Mouse (Mus musculus): ENCODE data around the gene Sympk. TPM values are rescaled to one million over a fixed set of nuclear protein-coding genes. Genes with fewer than 3 reads are reported as not detected.
A peak's percentile ranks its signal among the peaks of the same experiment; 100 is the strongest.

Sympk gene
- polyA plus RNA-seq, 1 experiment from 2014 or later: 34.6 TPM

DNA sequence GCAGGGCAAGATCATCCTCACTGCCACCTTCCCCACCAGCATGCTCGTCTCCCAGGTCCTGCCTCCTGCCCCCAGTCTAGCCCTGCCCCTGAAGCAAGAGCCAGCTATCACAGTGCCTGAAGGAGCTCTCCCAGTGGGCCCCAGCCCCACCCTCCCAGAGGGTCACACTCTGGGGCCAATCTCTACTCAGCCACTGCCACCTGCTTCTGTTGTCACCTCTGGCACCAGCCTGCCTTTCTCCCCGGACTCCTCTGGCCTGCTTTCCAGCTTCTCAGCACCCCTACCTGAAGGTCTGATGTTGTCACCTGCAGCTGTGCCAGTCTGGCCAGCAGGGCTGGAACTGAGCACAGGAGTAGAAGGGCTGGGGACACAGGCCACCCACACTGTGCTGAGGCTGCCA is 73.0 kb downstream of the Sympk start:
- Histone ChIP-seq H3K27ac (no peak overlapping the region; the same call in 1 of the 2 replicates), H3K36me3 (peaks cover 10% of the 10 kb centered on the region; the same call in 1 of the 2 replicates), H3K4me2 (peak overlapping the region; percentile 92; the same call in 1 of the 2 replicates), H3K9ac (0 out of 2 replicates have a peak overlapping the region, but pooled peaks have one; percentile 7), H3K4me3 (no peak overlapping the region), H3K9me3 (no peaks in the 10 kb centered on the region), H3K27me3 (no peaks in the 10 kb centered on the region), H3K4me1 (peaks cover 40% of the 10 kb centered on the region)
- no peak for ATAC-seq (ENCODE audit: borderline replicate concordance, extremely low read depth, low FRiP score, low TSS enrichment)
- 56% methylated on average over 2 of the region's 2 CpGs for WGBS

DNA sequence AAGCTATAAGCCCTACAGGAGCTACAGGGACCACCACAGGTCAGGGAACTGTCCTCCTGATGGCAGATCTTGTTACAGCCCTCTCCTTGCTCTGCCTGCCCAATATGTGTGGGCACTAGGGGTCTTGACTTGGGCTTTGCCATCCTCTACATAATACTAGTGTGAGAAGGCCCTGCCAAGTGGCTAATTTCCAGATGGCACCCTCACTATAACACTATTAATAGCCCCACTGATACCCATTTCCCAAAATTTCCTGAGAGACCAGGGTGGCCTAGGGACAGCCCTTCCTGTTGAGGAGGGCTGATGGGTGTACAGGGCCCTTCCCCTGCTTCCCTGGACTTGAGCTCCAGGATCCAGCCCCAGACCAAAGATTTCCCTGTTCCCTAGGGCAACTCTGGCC is 73.7 kb downstream of the Sympk start:
- 0 out of 2 replicates have a peak overlapping the region, but pooled peaks have one; percentile 7 for H3K9ac ChIP-seq
- no peak overlapping the region for H3K4me3 ChIP-seq
- H3K27me3 ChIP-seq: no peaks in the 10 kb centered on the region
- no peaks in the 10 kb centered on the region for H3K9me3 ChIP-seq
- H3K36me3 ChIP-seq: peaks cover 10% of the 10 kb centered on the region
- H3K4me1 ChIP-seq: peaks cover 33% of the 10 kb centered on the region
- ATAC-seq (ENCODE audit: borderline replicate concordance, extremely low read depth, low FRiP score, low TSS enrichment): no peak
- H3K4me2 ChIP-seq: no peak overlapping the region
- H3K27ac ChIP-seq: no peak overlapping the region; the same call in 1 of the 2 replicates

DNA sequence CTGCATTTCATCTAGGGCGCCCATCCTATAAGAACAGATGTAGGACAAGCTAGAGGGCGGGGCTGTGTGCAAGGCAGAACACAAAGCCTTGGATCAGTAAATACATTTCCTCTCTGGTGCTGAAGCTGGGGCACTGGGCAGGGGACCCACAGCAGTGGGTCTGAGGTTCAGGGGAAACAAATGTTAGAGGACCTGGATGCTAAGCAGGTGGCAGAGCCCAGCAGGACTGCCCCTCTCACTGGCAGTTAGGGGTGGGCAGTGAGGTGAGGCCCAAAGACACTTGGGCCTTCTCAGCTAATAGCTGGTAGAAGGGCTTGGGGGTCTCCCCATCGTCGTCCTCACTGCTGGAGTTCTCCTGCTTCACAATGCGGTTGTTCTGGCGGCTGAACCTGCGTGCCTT is 74.6 kb downstream of the Sympk start:
- H3K4me2 ChIP-seq: no peak overlapping the region
- H3K9ac ChIP-seq: no peak overlapping the region
- no peaks in the 10 kb centered on the region for H3K9me3 ChIP-seq
- ATAC-seq (ENCODE audit: borderline replicate concordance, extremely low read depth, low FRiP score, low TSS enrichment): no peak
- peaks cover 10% of the 10 kb centered on the region for H3K36me3 ChIP-seq
- peaks cover 25% of the 10 kb centered on the region for H3K4me1 ChIP-seq
- H3K4me3 ChIP-seq: no peak overlapping the region
- no peak overlapping the region for H3K27ac ChIP-seq
- no peaks in the 10 kb centered on the region for H3K27me3 ChIP-seq
- WGBS: 64% methylated on average over 7 of the region's 7 CpGs

DNA sequence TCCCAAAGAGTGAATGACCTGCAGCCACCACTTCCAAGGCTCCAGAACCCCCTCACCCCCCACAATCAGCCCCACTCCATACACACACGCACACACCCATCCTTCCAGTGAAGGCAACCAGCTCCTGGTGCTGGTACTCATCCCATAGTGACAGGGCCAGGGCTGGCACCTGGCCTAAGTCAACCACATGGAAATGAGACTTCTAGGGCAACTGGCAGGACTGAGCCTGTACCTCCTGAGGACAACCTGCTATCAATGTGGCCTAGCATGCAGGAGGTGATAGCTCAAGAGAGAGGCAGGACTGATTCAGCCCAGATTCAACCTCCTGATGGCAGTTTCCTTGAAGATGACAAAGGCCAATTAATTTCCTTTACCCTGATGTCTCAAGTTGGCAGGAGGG is 76.1 kb downstream of the Sympk start:
- Histone ChIP-seq H3K4me1 (peaks cover 25% of the 10 kb centered on the region), H3K9ac (no peak overlapping the region), H3K27ac (no peak overlapping the region), H3K27me3 (no peaks in the 10 kb centered on the region), H3K36me3 (peaks cover 10% of the 10 kb centered on the region), H3K4me3 (no peak overlapping the region), H3K9me3 (no peaks in the 10 kb centered on the region), H3K4me2 (no peak overlapping the region)
- 63% methylated on average over 1 of the region's 1 CpGs for WGBS
- ATAC-seq (ENCODE audit: borderline replicate concordance, extremely low read depth, low FRiP score, low TSS enrichment): no peak

DNA sequence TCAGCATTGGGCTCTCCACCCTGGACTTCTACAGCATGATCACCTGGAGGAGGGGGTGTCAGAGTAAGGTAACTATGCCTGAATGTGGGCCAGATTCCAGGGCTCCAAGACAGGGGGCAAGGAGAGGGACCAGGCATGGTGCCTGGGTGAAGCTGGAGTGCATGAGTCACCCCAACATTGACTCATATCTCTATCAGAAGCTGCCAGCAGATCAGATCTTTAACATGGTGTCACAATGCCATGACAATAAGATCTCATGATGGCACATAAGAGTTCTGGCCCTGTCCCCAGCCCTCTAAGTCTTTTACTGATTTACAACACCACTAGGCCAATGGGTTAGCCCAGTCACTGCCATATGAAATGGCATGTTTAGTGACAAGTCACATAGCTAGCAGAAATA is 79.6 kb downstream of the Sympk start:
- ATAC-seq (ENCODE audit: borderline replicate concordance, extremely low read depth, low FRiP score, low TSS enrichment): no peak
- no peaks in the 10 kb centered on the region; the same call in 1 of the 2 replicates for H3K36me3 ChIP-seq

More for the DNA sequence above, 79.6 kb downstream of the Sympk start:
- Histone ChIP-seq H3K4me2 (no peak overlapping the region), H3K27ac (no peak overlapping the region), H3K9me3 (no peaks in the 10 kb centered on the region), H3K27me3 (no peaks in the 10 kb centered on the region), H3K9ac (no peak overlapping the region), H3K4me3 (no peak overlapping the region), H3K4me1 (no peaks in the 10 kb centered on the region)

Small RNA genes lying within 50 kb of the gene (microRNA-seq; reads per million reads assigned to microRNA genes)
- gene Mir3100: not detected

Other genes with a start within 250 kb of the Sympk start
- gene Psg19, start 225.9 kb upstream of the Sympk start, polyA plus RNA-seq (2015; fragmentation: Nextera tagmentation; extraction: Ambion mirVana): not detected in 2 replicates
- not detected in 2 replicates for gene Psg17, start 202.8 kb upstream of the Sympk start, polyA plus RNA-seq (2015; fragmentation: Nextera tagmentation; extraction: Ambion mirVana)
- 1.7 and 2.1 TPM in 2 replicates for gene Mill2, start 184.4 kb upstream of the Sympk start, polyA plus RNA-seq (2015; fragmentation: Nextera tagmentation; extraction: Ambion mirVana)
- 6.4 and 6.7 TPM in 2 replicates for gene Pglyrp1, start 153.0 kb upstream of the Sympk start, polyA plus RNA-seq (2015; fragmentation: Nextera tagmentation; extraction: Ambion mirVana)
- 32.1 and 34.4 TPM in 2 replicates for gene Ccdc61, start 114.0 kb upstream of the Sympk start, polyA plus RNA-seq (2015; fragmentation: Nextera tagmentation; extraction: Ambion mirVana)
- 0.77 and 1.2 TPM in 2 replicates for gene Nova2, start 98.5 kb upstream of the Sympk start, polyA plus RNA-seq (2015; fragmentation: Nextera tagmentation; extraction: Ambion mirVana)
- gene Nanos2, start 37.0 kb upstream of the Sympk start, polyA plus RNA-seq (2015; fragmentation: Nextera tagmentation; extraction: Ambion mirVana): not detected in 2 replicates
- 3.0 and 3.6 TPM in 2 replicates for gene Mypop, start 33.1 kb upstream of the Sympk start, polyA plus RNA-seq (2015; fragmentation: Nextera tagmentation; extraction: Ambion mirVana)
- 23.5 and 25.2 TPM in 2 replicates for gene Irf2bp1, start 20.3 kb upstream of the Sympk start, polyA plus RNA-seq (2015; fragmentation: Nextera tagmentation; extraction: Ambion mirVana)
- gene Foxa3, start 839 bp upstream of the Sympk start, polyA plus RNA-seq (2015; fragmentation: Nextera tagmentation; extraction: Ambion mirVana): 2.2 and 2.4 TPM in 2 replicates
- gene Rsph6a, start 30.3 kb downstream of the Sympk start, polyA plus RNA-seq (2015; fragmentation: Nextera tagmentation; extraction: Ambion mirVana): not detected in 2 replicates
- gene Dmwd, start 51.9 kb downstream of the Sympk start, polyA plus RNA-seq (2015; fragmentation: Nextera tagmentation; extraction: Ambion mirVana): 15.9 and 17.1 TPM in 2 replicates
- gene Dmpk, start 59.5 kb downstream of the Sympk start, polyA plus RNA-seq (2015; fragmentation: Nextera tagmentation; extraction: Ambion mirVana): 24.2 and 27.1 TPM in 2 replicates
- 9.5 and 9.7 TPM in 2 replicates for gene Six5, start 70.2 kb downstream of the Sympk start, polyA plus RNA-seq (2015; fragmentation: Nextera tagmentation; extraction: Ambion mirVana)
- 1.8 and 1.9 TPM in 2 replicates for gene Gm4969, start 94.0 kb downstream of the Sympk start, polyA plus RNA-seq (2015; fragmentation: Nextera tagmentation; extraction: Ambion mirVana)
- gene Fbxo46, start 95.5 kb downstream of the Sympk start, polyA plus RNA-seq (2015; fragmentation: Nextera tagmentation; extraction: Ambion mirVana): 13.6 and 13.8 TPM in 2 replicates
- 15.2 and 15.3 TPM in 2 replicates for gene Qpctl, start 124.9 kb downstream of the Sympk start, polyA plus RNA-seq (2015; fragmentation: Nextera tagmentation; extraction: Ambion mirVana)
- gene Snrpd2, start 125.3 kb downstream of the Sympk start, polyA plus RNA-seq (2015; fragmentation: Nextera tagmentation; extraction: Ambion mirVana): 140 and 154 TPM in 2 replicates
- 3.2 and 5.1 TPM in 2 replicates for gene Gipr, start 141.8 kb downstream of the Sympk start, polyA plus RNA-seq (2015; fragmentation: Nextera tagmentation; extraction: Ambion mirVana)
- 10.7 and 12.2 TPM in 2 replicates for gene Eml2, start 152.0 kb downstream of the Sympk start, polyA plus RNA-seq (2015; fragmentation: Nextera tagmentation; extraction: Ambion mirVana)
- 2.2 TPM in 2 replicates for gene Gpr4, start 188.2 kb downstream of the Sympk start, polyA plus RNA-seq (2015; fragmentation: Nextera tagmentation; extraction: Ambion mirVana)
- 33.2 and 34.6 TPM in 2 replicates for gene Opa3, start 204.0 kb downstream of the Sympk start, polyA plus RNA-seq (2015; fragmentation: Nextera tagmentation; extraction: Ambion mirVana)
- 115 TPM in 2 replicates for gene Vasp, start 247.4 kb downstream of the Sympk start, polyA plus RNA-seq (2015; fragmentation: Nextera tagmentation; extraction: Ambion mirVana)